Mouse (Mus musculus) ovary, postnatal 36 days (tissue): ENCODE measurements around the gene Rasal2.

Source experiments
- DNase-seq: peaks from one replicate; pipeline ENCODE4 v3.0.0; 2022; ENCODE audit warnings: low spot score, mixed read lengths

Gene Rasal2

DNA sequence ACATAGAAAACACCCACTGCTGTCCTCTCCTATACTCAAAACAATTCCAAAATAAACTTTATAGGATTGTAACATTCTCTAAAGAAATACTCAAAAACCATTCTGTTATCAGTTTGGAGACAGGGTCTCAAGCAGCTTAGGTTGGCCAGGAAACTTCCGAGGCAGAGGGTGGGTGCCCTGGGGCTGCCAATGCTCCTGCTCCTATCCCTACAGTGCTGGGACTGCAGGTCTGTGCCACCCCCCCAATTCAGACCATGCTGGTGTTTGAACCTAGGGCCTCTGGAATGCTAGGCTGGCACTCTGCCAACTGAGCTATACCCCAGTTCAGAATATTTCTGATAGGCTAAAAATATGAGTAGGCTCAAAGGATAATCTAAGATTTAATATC is 274.5 kb downstream of the Rasal2 start:
- no peak for DNase-seq

DNA sequence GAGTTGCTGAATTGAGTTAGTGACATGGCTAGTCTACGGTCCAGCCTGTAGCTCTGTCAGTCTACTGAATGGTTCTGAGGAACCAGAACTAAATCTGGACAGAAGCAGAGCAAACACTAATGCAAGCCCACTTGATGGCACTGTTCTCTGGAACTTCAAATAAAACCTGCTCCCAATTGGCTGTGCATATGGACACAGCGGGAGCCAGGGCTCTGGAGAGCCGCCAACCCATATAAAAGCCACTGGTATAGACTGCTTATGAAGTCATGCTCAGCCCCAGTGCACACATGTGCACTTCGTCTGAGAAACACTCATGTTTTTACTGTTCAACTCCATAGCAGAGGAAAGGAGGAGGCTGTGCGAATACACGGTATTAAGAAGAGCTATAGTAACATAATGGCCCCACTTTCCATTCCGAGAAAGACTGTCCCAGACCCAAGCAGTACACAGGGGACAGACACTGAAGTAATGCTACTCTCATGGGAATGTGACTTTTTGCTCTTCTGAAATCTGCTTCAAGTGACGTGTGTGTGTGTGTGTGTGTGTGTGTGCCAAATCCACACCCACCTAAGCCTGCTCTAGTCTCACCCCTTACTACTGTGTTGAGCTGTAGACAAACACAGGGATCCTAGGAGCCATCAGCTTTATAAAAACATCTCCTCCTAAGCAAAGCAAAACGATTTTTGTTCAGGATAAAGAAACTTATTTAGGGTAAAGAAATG is 275.1 kb downstream of the Rasal2 start:
- no peak for DNase-seq

DNA sequence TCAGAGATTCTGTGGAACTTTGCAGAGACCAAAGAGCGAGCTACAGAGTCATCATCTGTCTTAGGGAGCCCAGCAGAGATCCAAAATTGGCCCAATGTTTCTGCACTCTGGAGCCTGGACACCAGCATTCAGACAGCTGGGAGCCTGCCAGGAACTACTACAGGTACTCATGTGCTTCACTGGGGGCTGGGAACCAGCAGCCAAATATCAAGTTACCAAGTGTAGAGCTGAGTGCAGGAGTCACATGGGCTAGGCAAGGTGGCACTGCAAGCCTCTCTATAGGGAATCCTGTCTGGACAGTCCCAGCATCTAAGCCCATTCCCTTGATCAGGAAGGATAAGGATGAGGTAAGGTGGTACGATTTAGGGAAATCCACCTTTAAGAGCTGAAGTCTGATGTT is 284.2 kb downstream of the Rasal2 start:
- DNase-seq, result no peak

DNA sequence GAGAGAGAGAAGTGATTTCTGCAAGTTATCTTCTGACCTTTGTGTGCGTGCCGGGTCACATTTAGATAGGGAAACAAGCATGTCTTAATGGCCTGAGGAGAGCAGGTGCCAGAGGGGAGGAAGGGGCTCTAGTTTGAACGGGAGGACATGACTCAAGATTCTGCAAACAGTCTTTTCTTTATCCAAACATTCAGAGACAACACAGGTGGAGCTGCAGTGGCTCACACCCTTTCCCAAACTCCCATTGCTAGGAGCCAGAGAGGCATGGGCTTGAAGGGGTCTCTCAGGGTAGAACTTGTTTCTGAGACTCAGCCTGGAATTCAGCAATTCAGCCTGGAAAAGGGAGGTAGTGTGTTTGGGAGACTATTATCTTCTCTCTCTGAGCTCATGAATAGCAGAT is 288.6 kb downstream of the Rasal2 start:
- no peak for DNase-seq

DNA sequence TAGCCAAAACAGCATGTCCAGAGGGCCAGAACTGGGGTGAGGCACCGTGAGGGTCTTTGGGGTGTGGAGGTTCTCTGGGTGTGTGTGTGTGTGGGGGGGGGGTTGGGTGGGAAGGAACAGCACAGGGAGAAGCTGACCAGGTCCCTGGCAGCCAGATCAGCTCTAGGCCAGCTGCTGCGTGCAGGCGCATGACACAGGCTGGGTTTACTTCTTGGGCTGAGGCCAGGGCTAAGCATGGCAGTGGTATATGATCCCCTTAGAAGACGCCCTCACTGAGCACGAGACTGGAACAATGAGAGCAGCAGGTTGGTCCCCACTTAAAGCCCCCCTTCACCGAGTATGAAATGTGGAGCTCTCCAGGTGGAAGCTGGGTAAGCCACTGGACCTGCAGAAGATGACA is 293.2 kb downstream of the Rasal2 start:
- no peak for DNase-seq

DNA sequence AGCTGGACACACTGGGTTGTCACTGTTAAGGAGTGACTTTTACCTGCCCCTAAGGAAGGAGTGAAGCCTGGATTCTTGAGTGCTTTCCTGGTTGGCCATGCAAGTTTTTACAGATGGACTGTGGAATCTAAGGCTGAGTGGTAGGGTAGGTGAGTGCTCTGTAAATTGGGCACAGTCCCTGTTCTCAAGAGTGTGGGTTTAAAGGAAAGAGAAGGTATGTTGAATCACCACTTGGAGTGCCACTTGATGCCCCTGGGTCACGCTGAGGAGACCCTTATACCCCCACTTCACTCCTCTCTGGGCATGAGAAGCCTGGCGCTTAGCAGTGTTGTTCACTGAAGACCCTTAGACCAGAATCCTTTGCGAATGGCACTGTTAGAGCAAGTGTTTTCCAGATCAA is 295.0 kb downstream of the Rasal2 start:
- DNase-seq, result no peak

DNA sequence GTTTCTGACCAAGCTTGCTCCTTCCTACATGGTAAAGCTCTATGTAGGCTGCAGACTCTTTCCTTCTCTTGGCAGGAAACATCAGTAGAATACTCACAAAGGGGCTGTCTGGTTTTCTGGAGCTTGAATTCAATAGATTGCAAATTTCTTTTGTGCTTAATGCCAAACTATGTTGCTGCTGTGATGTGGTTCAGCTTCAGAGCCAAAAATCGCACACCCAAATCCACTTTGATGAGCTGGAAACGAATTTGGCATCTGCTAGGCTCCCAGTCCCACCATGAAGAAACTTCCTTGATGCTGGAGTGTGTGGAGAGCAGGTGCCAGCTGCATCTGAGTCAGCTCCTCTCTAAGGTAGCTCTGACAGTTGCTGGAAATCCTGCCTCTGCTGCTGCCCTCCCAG is 297.9 kb downstream of the Rasal2 start:
- no peak for DNase-seq

DNA sequence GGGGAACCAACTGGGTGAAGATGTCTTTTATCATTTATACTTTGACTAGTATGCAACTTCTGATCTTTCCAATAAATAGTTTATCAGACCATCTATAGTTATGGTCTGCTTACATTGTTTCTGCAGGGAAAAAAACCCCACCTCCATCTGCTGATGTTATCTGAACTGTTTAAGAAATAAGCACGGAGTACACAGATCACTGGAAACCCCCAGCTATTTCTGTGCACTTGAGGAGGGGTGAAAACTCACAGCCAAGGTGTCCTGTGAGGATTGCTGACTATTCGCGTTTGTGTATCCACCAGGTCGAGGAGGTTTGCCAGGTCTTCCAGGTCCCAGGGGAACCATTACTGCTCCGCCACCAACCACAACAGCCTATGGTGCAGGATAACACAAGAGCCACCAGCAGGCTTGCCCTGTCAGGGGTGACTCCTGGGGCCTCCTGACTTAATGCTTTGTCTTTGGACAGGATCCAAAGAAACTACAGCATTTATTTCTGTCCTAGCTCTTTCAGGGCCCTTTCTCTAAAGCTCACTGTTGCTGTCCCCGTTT is 302.0 kb downstream of the Rasal2 start:
- DNase-seq, result no peak

DNA sequence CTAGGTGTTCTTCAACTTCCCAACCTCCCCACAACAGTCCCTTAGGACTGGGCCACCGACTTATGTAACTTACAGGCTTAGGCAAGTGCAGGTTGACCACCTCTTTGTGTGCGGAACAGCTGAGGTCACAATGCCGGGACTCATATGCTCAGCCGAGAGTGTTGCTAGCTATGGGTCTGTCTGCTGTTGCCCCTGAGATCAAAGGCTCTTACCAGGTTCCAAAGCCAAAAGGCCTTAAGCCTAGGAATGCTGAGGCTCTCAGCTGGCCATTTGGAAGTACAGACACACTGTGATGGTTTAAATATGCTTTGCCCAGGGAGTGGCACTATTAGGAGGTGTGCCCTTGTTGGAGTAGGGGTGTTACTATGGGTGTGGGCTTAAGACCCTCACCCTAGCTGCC is 303.8 kb downstream of the Rasal2 start, which contains the start of gene Tex35:
Gene Tex35, minus strand, starts transcription at position 101 of the 400 bp plus-strand sequence.
- no peak for DNase-seq

DNA sequence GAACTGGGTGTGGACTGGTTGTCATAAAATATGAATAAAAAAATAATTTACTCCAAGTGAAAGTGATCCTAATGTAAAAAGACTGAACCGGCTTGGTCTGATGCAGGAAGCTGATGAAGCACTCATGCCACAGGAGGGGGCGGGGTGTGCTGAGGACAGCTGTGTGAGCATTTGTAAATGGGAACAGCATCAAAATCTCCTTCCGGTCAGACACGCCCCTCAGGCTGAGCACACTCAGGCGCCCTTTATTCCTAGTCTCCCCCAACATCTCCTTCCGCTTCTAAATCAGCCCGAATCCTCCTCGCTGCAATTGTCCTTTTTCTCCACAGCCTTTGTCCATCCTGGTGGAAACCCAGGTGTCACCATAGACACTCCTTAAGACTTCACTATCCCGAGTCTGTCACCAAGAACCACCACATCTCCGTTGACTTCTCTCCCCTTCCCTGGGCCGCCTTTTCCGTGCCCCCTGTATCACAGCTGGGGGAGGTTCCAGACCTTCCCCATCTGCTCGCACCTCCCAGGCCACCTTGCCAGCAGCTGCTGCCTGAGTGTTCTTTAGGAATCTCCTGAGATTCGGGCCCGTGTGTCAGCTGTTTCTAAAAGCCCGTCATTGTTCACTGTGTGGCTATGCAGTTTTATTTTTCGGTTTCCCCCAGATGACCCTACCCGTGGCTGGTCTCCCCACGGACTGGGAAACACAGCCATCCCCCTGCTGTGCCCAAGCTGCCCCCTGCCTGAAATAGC is 311.1 kb downstream of the Rasal2 start:
- no peak for DNase-seq

DNA sequence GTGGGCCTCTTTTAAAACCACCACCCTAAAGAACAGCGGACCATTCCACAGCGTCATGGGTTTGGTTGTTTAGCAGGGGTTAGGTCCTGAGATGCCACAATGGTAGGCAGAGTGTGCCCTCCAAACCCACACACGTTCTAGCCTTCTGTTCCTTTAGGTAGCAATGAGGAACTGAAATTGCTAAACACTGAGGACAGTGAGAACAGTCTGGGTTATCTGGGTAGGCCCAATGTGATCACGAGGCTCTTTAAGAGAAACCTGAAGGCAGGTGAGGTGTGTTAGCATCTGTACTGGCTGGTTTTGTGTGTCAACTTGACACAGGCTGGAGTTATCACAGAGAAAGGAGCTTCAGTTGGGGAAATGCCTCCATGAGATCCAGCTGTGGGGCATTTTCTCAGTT is 316.9 kb downstream of the Rasal2 start:
- DNase-seq, result no peak

DNA sequence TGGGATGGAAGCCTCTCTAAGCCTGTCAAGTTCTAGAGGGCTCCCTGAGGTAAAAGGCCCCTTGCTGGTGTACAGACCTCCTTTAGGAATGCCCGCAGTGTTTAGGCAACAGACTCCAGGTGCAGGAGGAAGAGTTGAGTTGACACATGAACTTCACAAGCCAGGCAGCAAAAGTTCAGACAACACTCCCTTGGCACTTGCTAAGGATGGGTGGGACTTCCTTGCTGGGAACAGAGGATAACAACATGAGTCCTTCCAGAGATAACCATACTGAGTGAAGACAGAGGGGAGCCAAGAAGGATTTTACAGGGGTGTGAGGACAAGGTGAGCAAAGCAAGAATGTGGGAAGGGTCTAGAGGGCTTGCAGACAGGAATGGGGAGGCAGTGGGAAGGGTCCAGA is 319.8 kb downstream of the Rasal2 start:
- DNase-seq, result no peak

DNA sequence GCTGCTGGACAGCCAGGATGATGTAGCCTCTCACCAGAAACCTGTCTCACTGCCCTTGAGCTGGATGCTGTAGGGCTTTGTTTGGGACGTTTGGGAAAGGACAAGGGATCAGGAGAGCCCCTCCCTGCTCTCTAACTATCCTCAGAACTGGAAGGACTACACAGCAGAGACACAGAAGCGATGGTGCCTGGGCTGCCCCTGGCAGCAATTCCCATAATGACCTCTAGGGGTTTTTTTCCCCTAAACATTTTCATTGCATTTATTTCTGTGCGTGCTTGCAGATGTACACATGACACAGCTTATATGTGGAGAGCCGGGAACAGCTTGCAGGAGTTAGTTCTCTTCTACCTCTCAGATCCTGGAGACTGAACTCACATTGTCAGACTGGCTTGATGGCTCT is 320.3 kb downstream of the Rasal2 start:
- no peak for DNase-seq

DNA sequence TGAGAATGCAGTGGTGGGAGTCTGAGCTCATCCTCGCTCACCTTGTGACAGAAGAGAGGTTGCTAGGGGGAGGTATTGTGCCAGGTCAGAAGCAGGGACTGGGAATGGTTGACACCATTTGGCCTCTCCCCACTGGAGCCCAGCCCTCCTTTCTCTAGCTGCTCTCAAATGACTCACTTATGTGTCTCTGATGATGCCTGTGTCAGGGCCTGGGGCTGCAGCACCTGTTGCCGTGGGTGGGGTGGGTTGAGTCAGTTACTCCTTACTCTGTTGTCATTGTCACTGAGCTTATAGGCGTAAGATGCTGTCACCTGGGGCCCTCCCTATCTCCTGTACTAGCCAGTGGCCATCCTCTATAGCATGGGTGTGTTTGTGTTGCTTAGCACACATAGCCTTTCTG is 321.6 kb downstream of the Rasal2 start:
- DNase-seq, result no peak

DNA sequence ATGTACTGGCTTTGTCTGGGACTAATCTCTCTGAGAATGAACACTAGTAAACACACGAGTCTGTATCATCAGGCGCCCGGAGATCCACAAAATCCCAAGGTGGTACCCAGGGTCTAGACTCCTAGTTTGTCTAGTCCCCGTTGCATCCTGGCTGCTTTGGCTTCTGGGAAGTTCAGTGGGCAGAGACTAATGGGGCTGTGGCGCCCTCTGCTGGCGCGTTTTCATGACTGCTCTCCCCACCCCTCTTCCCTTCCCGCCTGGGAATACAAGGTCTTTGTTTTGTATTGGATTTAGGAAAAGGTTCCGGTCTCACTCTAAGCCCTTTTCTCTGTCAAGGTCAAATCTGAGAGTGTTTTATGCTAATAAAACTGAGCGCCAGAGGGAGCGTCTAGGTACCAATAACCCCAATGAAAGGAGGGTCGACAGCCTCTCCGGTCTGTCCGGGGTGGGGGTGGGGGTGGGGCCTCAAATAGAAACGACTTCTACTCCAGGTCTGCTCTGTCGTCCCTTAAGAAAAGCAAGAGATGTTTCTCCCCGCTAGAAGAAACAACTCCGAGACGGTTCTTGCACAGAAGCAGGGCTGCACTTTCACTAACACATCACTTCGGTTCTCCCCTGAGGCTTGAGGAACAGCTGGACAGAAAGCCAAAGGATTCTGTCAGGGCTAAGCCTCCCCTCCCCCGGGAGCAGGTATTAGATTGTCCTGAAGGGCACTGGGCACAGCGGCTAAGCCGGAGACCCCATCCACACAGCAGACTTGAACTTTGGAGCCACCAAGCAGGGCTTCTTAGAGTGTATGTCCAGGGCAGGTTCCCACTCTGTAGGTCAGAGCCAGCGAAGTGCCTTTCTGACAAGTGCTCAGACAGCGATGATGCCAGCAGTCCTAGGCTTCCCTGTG is 326.0 kb downstream of the Rasal2 start:
- DNase-seq, result peak; percentile 70
